Mouse (Mus musculus): ENCODE measurements around the gene Bmp8a. TPM values are rescaled to one million over a fixed set of nuclear protein-coding genes. Genes with fewer than 3 reads are reported as not detected.
"Not testable (repeated sequence)": the region's sequence is repeated elsewhere in the genome, so short reads cannot be mapped to it uniquely, and the experiment has no call there.

Gene Bmp8a
- polyA plus RNA-seq, 1 experiment from 2014 or later = not detected

DNA sequence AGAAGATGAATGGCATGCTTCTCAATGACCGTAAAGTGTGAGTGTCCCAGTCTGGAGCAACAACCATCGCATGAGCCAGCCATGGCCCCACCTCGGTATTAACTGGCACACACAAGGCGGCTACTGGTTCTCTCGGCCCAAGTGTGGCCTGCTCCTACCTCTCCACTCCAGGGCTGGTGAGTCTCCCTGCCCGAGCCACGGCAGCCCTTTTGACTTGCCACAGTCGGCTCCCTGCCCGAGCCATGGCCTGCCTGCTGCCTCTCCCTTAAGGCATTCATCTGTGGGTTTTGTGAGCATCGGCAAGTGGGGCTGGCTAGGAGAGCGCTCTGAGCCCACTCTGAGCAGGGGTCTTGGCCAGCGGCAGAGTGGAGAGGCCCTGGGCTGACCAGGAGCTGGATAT lies 54.0 kb downstream of the Bmp8a start:
- peaks cover 65% of the 10 kb centered on the region for H3K36me3 ChIP-seq (ENCODE audit: control insufficient read depth, insufficient read depth, low read length)
- H3K27ac ChIP-seq (ENCODE audit: low read length) = no peak overlapping the region
- no peak overlapping the region for H3K4me3 ChIP-seq (ENCODE audit: low read depth, low read length)
- H3K9ac ChIP-seq (replicated peaks; ENCODE audit: low read depth, low read length) = no peak overlapping the region
- H3K9me3 ChIP-seq (ENCODE audit: control insufficient read depth, low read depth, low read length) = no peaks in the 10 kb centered on the region
- peaks cover 20% of the 10 kb centered on the region; the same call in 1 of the 2 replicates for H3K4me1 ChIP-seq (ENCODE audit: control insufficient read depth, insufficient read depth, low read length)
- no peak for ATAC-seq (ENCODE audit: insufficient number of reproducible peaks, insufficient read depth, low FRiP score, low read depth)
- 85% methylated on average over 12 of the region's 12 CpGs for WGBS
- no peaks in the 10 kb centered on the region for H3K27me3 ChIP-seq (ENCODE audit: control insufficient read depth, insufficient read depth, low read length)
- H3K4me2 ChIP-seq (replicated peaks; ENCODE audit: low read depth, low read length) = no peak overlapping the region

DNA sequence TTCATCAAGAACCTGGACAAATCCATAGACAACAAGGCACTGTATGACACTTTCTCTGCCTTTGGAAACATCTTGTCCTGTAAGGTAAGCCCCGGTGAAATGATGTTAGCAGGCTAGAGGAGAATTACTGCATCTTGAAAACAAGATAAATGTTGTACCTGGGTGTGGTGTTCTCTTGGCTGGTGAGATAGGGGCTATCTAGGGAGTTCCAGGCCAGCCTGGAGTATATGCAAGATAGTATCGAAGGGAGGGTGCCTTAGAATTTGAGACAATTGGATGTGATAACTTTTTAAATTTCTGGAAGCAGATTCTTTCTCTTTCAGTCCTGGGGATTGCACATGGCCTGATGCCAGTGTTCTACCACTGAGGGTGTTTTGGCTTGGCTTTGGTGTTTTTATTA lies 56.3 kb downstream of the Bmp8a start:
- H3K36me3 ChIP-seq (ENCODE audit: control insufficient read depth, insufficient read depth, low read length) = peaks cover 44% of the 10 kb centered on the region
- H3K4me2 ChIP-seq (replicated peaks; ENCODE audit: low read depth, low read length) = no peak overlapping the region
- no peaks in the 10 kb centered on the region for H3K27me3 ChIP-seq (ENCODE audit: control insufficient read depth, insufficient read depth, low read length)
- H3K4me1 ChIP-seq (ENCODE audit: control insufficient read depth, insufficient read depth, low read length) = peaks cover 21% of the 10 kb centered on the region; the same call in 1 of the 2 replicates
- no peak overlapping the region for H3K9ac ChIP-seq (replicated peaks; ENCODE audit: low read depth, low read length)
- H3K9me3 ChIP-seq (ENCODE audit: control insufficient read depth, low read depth, low read length) = no peaks in the 10 kb centered on the region
- ATAC-seq (ENCODE audit: insufficient number of reproducible peaks, insufficient read depth, low FRiP score, low read depth) = no peak
- 93% methylated on average over 2 of the region's 2 CpGs for WGBS
- H3K4me3 ChIP-seq (ENCODE audit: low read depth, low read length) = no peak overlapping the region
- H3K27ac ChIP-seq (ENCODE audit: low read length) = no peak overlapping the region

DNA sequence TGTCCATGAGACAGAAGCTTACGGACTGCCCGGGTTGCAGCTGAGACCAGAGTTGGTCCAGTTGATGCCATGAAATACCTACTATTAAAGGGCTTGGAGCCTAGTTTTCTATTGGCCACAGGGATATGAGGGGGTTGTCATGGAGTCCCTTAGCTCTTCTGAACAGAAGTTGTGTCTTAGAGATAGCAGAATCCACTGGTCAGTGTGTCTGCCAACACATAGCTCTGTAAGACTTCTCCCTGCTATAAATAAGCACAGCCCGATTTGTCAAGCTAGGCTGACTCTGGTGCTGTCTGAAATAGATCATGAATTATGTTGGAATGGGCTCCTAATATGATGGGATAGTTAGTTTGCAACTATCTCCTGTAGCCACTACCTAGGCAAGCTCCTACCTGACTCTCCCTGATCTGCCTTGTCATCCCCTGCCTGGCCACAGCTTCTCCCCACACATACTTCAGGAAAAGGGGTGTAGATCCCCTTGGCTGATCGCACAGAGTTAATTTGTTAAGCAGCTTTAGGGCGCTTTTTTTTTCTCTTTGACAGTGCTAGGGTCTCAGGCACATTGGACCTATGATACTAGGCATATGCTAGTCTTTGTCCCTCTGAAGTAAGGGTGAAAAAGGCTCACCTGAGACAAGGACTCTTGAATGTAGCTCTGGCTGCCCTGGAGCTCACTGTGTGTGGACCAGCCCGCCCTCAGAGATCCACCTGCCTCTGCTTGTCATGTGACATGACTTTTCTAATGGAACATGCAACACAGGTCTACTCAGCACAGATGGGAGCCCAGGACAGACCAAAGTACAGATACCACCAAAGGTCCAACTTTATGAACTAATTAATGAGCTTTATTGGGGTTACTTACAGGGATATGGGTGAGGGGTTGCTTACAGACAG lies 58.1 kb downstream of the Bmp8a start:
- 70% methylated on average over 6 of the region's 6 CpGs for WGBS
- ATAC-seq (ENCODE audit: insufficient number of reproducible peaks, insufficient read depth, low FRiP score, low read depth) = no peak
- peak overlapping the region; percentile 34; the same call in 1 of the 2 replicates for H3K9ac ChIP-seq (replicated peaks; ENCODE audit: low read depth, low read length)

DNA sequence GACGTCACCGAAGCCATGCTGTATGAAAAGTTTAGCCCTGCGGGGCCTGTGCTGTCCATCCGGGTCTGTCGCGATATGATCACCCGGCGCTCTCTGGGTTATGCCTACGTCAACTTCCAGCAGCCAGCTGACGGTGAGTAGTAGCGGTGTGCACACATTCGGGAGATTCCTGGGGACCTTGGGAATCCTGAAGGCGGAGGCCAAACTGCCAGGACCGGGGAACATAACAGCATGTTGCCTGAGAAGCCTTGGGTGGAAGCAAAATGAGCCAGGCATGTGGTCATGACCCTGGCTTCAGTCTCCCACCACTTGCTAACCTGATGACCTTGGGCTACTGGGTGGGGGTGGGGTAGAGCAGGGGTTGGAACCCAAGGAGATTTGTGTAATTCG lies 59.4 kb downstream of the Bmp8a start:
- H3K4me1 ChIP-seq (ENCODE audit: control insufficient read depth, insufficient read depth, low read length) = peaks cover 21% of the 10 kb centered on the region; the same call in 1 of the 2 replicates
- peak overlapping the region; percentile 95 for H3K4me2 ChIP-seq (replicated peaks; ENCODE audit: low read depth, low read length)
- H3K27ac ChIP-seq (ENCODE audit: low read length); ATAC-seq (ENCODE audit: insufficient number of reproducible peaks, insufficient read depth, low FRiP score, low read depth); H3K9me3 ChIP-seq (ENCODE audit: control insufficient read depth, low read depth, low read length); H3K27me3 ChIP-seq (ENCODE audit: control insufficient read depth, insufficient read depth, low read length): not testable (repeated sequence)
- H3K9ac ChIP-seq (replicated peaks; ENCODE audit: low read depth, low read length) = peak overlapping the region; percentile 34
- peak overlapping the region; percentile 49 for H3K4me3 ChIP-seq (ENCODE audit: low read depth, low read length)
- peaks cover 17% of the 10 kb centered on the region for H3K36me3 ChIP-seq (ENCODE audit: control insufficient read depth, insufficient read depth, low read length)
- WGBS = 2% methylated on average over 12 of the region's 15 CpGs

More for the DNA sequence above, 58.1 kb downstream of the Bmp8a start:
- Histone ChIP-seq H3K4me2 (replicated peaks; ENCODE audit: low read depth, low read length) (peak overlapping the region; percentile 95), H3K36me3 (ENCODE audit: control insufficient read depth, insufficient read depth, low read length) (peaks cover 29% of the 10 kb centered on the region), H3K27me3 (ENCODE audit: control insufficient read depth, insufficient read depth, low read length) (no peaks in the 10 kb centered on the region), H3K4me1 (ENCODE audit: control insufficient read depth, insufficient read depth, low read length) (peaks cover 21% of the 10 kb centered on the region; the same call in 1 of the 2 replicates), H3K27ac (ENCODE audit: low read length) (no peak overlapping the region), H3K9me3 (ENCODE audit: control insufficient read depth, low read depth, low read length) (no peaks in the 10 kb centered on the region), H3K4me3 (ENCODE audit: low read depth, low read length) (peak overlapping the region; percentile 49)

GRCm38 (mm10) chr4:123282915-123283674 lies 60.0 kb downstream of the Bmp8a start:
- peak overlapping the region; percentile 17; the same call in 1 of the 2 replicates for H3K27ac ChIP-seq (ENCODE audit: low read length)
- H3K4me1 ChIP-seq (ENCODE audit: control insufficient read depth, insufficient read depth, low read length) = peaks cover 21% of the 10 kb centered on the region; the same call in 1 of the 2 replicates
- ATAC-seq (ENCODE audit: insufficient number of reproducible peaks, insufficient read depth, low FRiP score, low read depth) = peak; percentile 26; the same call in 1 of the 2 replicates
- peak overlapping the region; percentile 95 for H3K4me2 ChIP-seq (replicated peaks; ENCODE audit: low read depth, low read length)
- not testable (repeated sequence) for H3K27me3 ChIP-seq (ENCODE audit: control insufficient read depth, insufficient read depth, low read length); H3K9me3 ChIP-seq (ENCODE audit: control insufficient read depth, low read depth, low read length)
- peak overlapping the region; percentile 49 for H3K4me3 ChIP-seq (ENCODE audit: low read depth, low read length)
- peaks cover 11% of the 10 kb centered on the region for H3K36me3 ChIP-seq (ENCODE audit: control insufficient read depth, insufficient read depth, low read length)
- peak overlapping the region; percentile 30; the same call in 1 of the 2 replicates for H3K9ac ChIP-seq (replicated peaks; ENCODE audit: low read depth, low read length)
- WGBS = under 1% methylated on average over 42 of the region's 55 CpGs

DNA sequence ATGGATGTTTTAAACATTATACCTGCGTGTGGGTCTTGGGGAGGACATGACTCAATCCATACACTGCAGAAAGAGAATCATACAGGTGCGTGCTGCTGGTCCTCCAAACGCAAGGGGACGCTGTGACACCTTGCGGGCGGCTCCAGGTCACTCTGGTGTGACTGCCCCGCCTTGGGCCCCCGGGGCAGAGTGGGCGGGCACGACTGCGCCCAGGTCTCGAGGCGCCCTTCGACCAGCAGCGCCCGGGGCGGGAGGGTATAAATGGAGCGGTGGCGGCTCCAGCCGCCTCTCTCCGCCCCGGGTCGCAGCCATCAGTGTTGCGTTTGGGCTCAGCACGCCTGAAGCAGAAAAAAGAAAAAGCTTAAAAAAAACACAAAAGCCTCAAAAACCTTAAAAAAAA lies 60.6 kb downstream of the Bmp8a start:
- Histone ChIP-seq H3K36me3 (ENCODE audit: control insufficient read depth, insufficient read depth, low read length) (peaks cover 8% of the 10 kb centered on the region), H3K4me2 (replicated peaks; ENCODE audit: low read depth, low read length) (no peak overlapping the region; the same call in 1 of the 2 replicates), H3K9me3 (ENCODE audit: control insufficient read depth, low read depth, low read length) (no peaks in the 10 kb centered on the region), H3K9ac (replicated peaks; ENCODE audit: low read depth, low read length) (0 out of 2 replicates have a peak overlapping the region, but pooled peaks have one; percentile 30), H3K4me1 (ENCODE audit: control insufficient read depth, insufficient read depth, low read length) (peaks cover 21% of the 10 kb centered on the region; the same call in 1 of the 2 replicates), H3K27me3 (ENCODE audit: control insufficient read depth, insufficient read depth, low read length) (no peaks in the 10 kb centered on the region), H3K4me3 (ENCODE audit: low read depth, low read length) (peak overlapping the region; percentile 49), H3K27ac (ENCODE audit: low read length) (peak overlapping the region; percentile 17; the same call in 1 of the 2 replicates)
- WGBS = under 1% methylated on average over 25 of the region's 25 CpGs
- ATAC-seq (ENCODE audit: insufficient number of reproducible peaks, insufficient read depth, low FRiP score, low read depth) = peak; percentile 94

DNA sequence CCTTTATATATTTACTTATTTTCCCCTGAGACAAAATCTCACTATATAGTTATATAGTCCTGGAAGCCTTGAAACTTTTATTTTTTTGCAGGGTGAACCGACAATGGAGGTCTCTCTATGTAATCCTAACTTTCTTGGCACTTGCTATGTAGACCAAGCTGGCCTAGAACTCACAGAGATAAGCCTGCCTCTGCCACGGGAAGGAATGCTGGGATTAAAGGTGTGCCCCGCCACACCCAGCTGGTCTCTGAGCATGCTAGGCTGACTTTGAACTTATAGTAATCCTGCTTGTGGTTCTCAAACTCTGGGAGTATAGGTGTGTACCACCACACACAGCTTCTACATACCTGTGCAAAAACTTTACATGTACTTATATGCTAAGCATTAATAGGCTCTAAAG lies 62.9 kb downstream of the Bmp8a start:
- Histone ChIP-seq H3K4me3 (ENCODE audit: low read depth, low read length) (no peak overlapping the region), H3K27me3 (ENCODE audit: control insufficient read depth, insufficient read depth, low read length) (no peaks in the 10 kb centered on the region), H3K9me3 (ENCODE audit: control insufficient read depth, low read depth, low read length) (no peaks in the 10 kb centered on the region), H3K27ac (ENCODE audit: low read length) (no peak overlapping the region), H3K9ac (replicated peaks; ENCODE audit: low read depth, low read length) (no peak overlapping the region), H3K4me1 (ENCODE audit: control insufficient read depth, insufficient read depth, low read length) (peaks cover 13% of the 10 kb centered on the region; the same call in 1 of the 2 replicates), H3K4me2 (replicated peaks; ENCODE audit: low read depth, low read length) (no peak overlapping the region), H3K36me3 (ENCODE audit: control insufficient read depth, insufficient read depth, low read length) (no peaks in the 10 kb centered on the region)
- no peak for ATAC-seq (ENCODE audit: insufficient number of reproducible peaks, insufficient read depth, low FRiP score, low read depth)
- 73% methylated on average over 3 of the region's 3 CpGs for WGBS

DNA sequence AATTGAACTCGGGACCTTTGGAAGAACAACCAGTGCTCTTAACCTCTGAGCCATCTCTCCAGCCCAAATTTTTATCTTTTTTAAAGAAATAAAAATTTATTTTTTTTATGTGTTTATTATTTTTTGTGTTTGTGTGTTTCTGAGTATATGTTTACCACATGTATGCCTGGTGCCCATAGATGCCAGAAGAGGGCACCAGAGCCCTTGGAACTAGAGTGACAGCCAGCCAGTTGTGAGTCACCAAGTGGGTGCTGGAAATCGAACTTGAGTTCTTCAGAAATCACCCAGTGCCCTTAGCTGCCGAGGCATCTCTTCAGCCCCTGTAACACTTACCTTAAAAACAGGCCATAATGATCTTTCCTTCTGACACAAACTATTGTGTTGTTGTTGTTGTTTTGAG lies 72.0 kb downstream of the Bmp8a start:
- Histone ChIP-seq H3K4me2 (replicated peaks; ENCODE audit: low read depth, low read length) (no peak overlapping the region), H3K4me3 (ENCODE audit: low read depth, low read length) (no peak overlapping the region), H3K9me3 (ENCODE audit: control insufficient read depth, low read depth, low read length) (no peaks in the 10 kb centered on the region), H3K9ac (replicated peaks; ENCODE audit: low read depth, low read length) (no peak overlapping the region), H3K27me3 (ENCODE audit: control insufficient read depth, insufficient read depth, low read length) (no peaks in the 10 kb centered on the region), H3K27ac (ENCODE audit: low read length) (no peak overlapping the region), H3K36me3 (ENCODE audit: control insufficient read depth, insufficient read depth, low read length) (no peaks in the 10 kb centered on the region), H3K4me1 (ENCODE audit: control insufficient read depth, insufficient read depth, low read length) (no peaks in the 10 kb centered on the region)
- no peak for ATAC-seq (ENCODE audit: insufficient number of reproducible peaks, insufficient read depth, low FRiP score, low read depth)
- WGBS = 90% methylated on average over 3 of the region's 3 CpGs

All from stomach, embryonic 14.5 days (tissue).